Mouse (Mus musculus) liver, embryonic 15.5 days (tissue): ENCODE data around the gene Dkc1. TPM values are rescaled to one million over a fixed set of nuclear protein-coding genes. Genes with fewer than 3 reads are reported as not detected.

ENCODE experiments used
- ATAC-seq: fragments of 200-750 bp; cut with Nextera tagmentation; 2 replicates; pipeline ENCODE4 v1.8.0; 2017; ENCODE audit warnings: moderate number of reproducible peaks, mild to moderate bottlenecking, moderate library complexity; ENCODE audit not compliant: insufficient read depth
- H3K27ac ChIP-seq: fragments of 300-500 bp; sonication (generic); replicated peaks from 2 replicates; pipeline ENCODE4 v1.5.1; 2015; ENCODE audit warnings: mild to moderate bottlenecking, inconsistent platforms
- H3K27me3 ChIP-seq: fragments of 300-500 bp; sonication (generic); 2 replicates; pipeline ENCODE4 v1.6.1; 2015; ENCODE audit warnings: mild to moderate bottlenecking, inconsistent platforms
- H3K36me3 ChIP-seq: fragments of 300-500 bp; sonication (generic); replicated peaks from 2 replicates; pipeline ENCODE4 v1.6.1; 2015; ENCODE audit warnings: moderate library complexity, mild to moderate bottlenecking, inconsistent platforms
- H3K4me1 ChIP-seq: fragments of 300-500 bp; sonication (generic); replicated peaks from 2 replicates; pipeline ENCODE4 v1.6.1; 2015; ENCODE audit warnings: inconsistent platforms
- H3K4me2 ChIP-seq: fragments of 300-500 bp; sonication (generic); 2 replicates; pipeline ENCODE4 v1.6.1; 2015; ENCODE audit warnings: moderate library complexity, mild to moderate bottlenecking, inconsistent platforms
- H3K4me3 ChIP-seq: fragments of 300-500 bp; sonication (generic); replicated peaks from 2 replicates; pipeline ENCODE4 v1.5.1; 2015; ENCODE audit warnings: mild to moderate bottlenecking, inconsistent platforms
- H3K9ac ChIP-seq: fragments of 300-500 bp; sonication (generic); 2 replicates; pipeline ENCODE4 v1.6.1; 2015; ENCODE audit warnings: moderate library complexity, mild to moderate bottlenecking, inconsistent platforms
- H3K9me3 ChIP-seq: fragments of 300-500 bp; sonication (generic); replicated peaks from 2 replicates; pipeline ENCODE4 v1.6.1; 2016; ENCODE audit warnings: inconsistent platforms
- WGBS: fragments of 180-500 bp; shearing (Covaris S2); methylation state at CpG from one replicate; pipeline ENCODE4 v1.1.7; 2015; ENCODE audit warnings: mixed read lengths; ENCODE audit not compliant: insufficient replicate concordance; 5-methylcytosine and 5-hydroxymethylcytosine counted together
- polyA plus RNA-seq: library from polyadenylated mRNA; unstranded; fragments of >200 nt; fragmentation: Nextera tagmentation; extraction: Ambion mirVana; gene quantifications from 2 replicates; pipeline ENCODE4 v1.2.1, GENCODE M21; 2015

The Dkc1 gene
- polyA plus RNA-seq, 1 experiment from 2014 or later = 73.9 TPM

DNA sequence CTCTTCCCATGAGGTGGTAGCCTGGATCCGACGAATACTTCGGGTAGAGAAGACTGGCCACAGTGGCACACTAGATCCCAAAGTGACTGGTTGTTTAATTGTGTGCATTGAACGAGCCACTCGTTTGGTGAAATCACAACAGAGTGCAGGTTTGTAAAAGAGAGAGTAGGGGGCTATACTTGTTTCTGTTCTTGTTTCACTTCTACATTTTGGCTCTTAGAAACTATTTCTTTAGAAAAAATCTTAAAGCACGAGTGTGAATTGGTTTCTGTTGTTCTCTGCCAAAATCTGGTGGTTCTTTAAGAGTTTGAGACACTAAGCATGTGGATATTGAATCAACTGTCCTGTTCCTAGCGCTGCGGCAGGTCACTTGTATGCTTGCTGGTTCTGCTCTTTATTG is 3.1 kb downstream of the Dkc1 start:
- H3K9me3 ChIP-seq = no peaks in the 10 kb centered on the region
- no peaks in the 10 kb centered on the region; the same call in 1 of the 2 replicates for H3K4me1 ChIP-seq
- H3K4me2 ChIP-seq = peak overlapping the region; percentile 31; the same call in 1 of the 2 replicates
- H3K36me3 ChIP-seq = peaks cover 47% of the 10 kb centered on the region
- WGBS = 84% methylated on average over 8 of the region's 8 CpGs
- no peak overlapping the region for H3K27ac ChIP-seq
- no peaks in the 10 kb centered on the region for H3K27me3 ChIP-seq
- no peak for ATAC-seq
- H3K4me3 ChIP-seq = no peak overlapping the region
- no peak overlapping the region for H3K9ac ChIP-seq

DNA sequence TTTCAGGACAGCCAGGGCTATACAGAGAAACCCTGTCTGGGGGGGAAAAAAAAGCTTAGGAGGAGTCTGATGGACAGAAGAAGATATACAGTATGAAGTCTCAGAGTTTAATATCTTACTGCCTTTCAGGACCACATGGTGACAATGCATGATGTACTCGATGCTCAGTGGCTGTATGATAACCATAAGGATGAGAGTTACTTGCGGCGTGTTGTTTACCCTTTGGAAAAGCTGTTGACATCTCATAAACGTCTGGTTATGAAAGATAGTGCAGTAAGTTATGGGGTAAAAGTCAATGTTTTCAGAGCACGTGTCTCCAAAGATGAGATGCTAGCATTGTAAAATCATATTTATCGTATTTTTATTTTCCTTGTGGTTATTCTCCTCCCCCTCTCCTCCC is 6.6 kb downstream of the Dkc1 start:
- H3K9ac ChIP-seq = no peak overlapping the region
- H3K36me3 ChIP-seq = peaks cover 77% of the 10 kb centered on the region
- no peak overlapping the region for H3K27ac ChIP-seq
- no peak overlapping the region for H3K4me3 ChIP-seq
- peak; percentile 54; the same call in 1 of the 2 replicates for ATAC-seq
- H3K4me1 ChIP-seq = no peaks in the 10 kb centered on the region; the same call in 1 of the 2 replicates
- H3K9me3 ChIP-seq = no peaks in the 10 kb centered on the region
- no peaks in the 10 kb centered on the region for H3K27me3 ChIP-seq
- WGBS = 59% methylated on average over 6 of the region's 6 CpGs
- no peak overlapping the region for H3K4me2 ChIP-seq

DNA sequence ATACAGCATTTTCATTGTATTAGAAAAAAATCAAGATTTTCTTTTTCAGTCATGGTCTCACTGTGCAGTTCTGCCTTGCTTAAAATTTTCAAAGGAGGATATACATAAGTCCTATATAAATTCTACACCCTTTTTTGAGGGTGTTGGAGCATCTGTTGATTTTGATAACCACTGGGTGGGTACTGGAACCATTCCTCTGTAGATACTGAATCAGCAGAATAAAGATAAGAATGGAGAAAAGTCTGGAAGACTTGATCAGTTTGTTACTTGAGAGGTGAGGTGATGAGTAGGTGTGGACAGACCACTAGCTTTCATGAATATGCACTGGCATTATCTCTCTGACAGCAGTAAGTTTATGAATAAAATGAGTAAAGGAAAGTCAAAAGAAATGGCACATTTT is 19.9 kb downstream of the Dkc1 start:
- no peak overlapping the region for H3K4me3 ChIP-seq
- H3K4me2 ChIP-seq = peak overlapping the region; percentile 32

DNA sequence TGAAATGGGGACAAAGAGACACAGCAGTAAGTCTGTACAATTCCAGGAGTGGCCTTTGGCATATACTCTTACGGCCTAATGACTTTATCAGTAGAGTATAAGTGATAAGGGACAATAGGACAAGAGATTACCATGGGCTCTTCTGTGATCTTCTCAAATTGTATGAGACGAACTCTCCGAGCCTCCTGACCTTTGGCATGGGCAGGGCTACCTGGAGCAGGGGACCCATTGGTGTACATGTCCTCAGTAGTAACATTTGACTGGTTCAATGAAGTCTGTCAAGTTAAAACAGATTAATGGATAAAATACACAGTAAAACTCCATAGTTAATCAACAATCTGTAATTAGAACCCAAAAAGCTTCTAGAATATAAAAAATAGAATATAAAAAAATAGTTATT is 30.0 kb downstream of the Dkc1 start:
- Histone ChIP-seq H3K27ac (no peak overlapping the region), H3K9ac (no peak overlapping the region), H3K4me2 (no peak overlapping the region), H3K4me3 (no peak overlapping the region), H3K4me1 (peaks cover 20% of the 10 kb centered on the region), H3K9me3 (no peaks in the 10 kb centered on the region), H3K36me3 (peaks cover 43% of the 10 kb centered on the region), H3K27me3 (no peaks in the 10 kb centered on the region)
- ATAC-seq = no peak
- WGBS = 65% methylated on average over 3 of the region's 3 CpGs

More for the DNA sequence above, 19.9 kb downstream of the Dkc1 start:
- H3K27ac ChIP-seq = peak overlapping the region; percentile 88
- no peaks in the 10 kb centered on the region for H3K27me3 ChIP-seq
- peak; percentile 96 for ATAC-seq
- H3K9ac ChIP-seq = 0 out of 2 replicates have a peak overlapping the region, but pooled peaks have one; percentile 18
- H3K9me3 ChIP-seq = no peaks in the 10 kb centered on the region
- peaks cover 84% of the 10 kb centered on the region for H3K36me3 ChIP-seq
- peaks cover 32% of the 10 kb centered on the region for H3K4me1 ChIP-seq

DNA sequence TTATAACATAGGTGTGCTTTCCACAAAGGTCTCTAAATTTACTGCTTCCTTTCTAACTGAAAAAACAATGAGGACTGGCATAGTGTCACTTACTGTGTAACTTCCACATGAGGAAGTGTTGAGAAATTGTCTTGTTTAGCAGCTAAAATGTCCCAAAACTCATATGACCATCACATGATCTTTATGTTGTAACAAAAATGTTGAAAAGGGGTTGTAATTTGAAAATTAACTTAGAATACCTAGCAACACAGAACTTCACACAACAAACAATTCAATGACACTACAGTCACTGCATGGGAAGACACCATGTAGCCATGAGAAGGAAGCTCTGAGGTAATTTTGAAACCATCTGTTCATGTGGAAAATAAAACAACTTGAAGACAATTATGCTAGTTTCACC is 31.2 kb downstream of the Dkc1 start:
- Histone ChIP-seq H3K27me3 (no peaks in the 10 kb centered on the region), H3K36me3 (peaks cover 32% of the 10 kb centered on the region), H3K9me3 (no peaks in the 10 kb centered on the region), H3K4me1 (peaks cover 22% of the 10 kb centered on the region), H3K27ac (no peak overlapping the region), H3K4me2 (peak overlapping the region; percentile 63), H3K4me3 (no peak overlapping the region), H3K9ac (no peak overlapping the region)
- ATAC-seq = no peak

DNA sequence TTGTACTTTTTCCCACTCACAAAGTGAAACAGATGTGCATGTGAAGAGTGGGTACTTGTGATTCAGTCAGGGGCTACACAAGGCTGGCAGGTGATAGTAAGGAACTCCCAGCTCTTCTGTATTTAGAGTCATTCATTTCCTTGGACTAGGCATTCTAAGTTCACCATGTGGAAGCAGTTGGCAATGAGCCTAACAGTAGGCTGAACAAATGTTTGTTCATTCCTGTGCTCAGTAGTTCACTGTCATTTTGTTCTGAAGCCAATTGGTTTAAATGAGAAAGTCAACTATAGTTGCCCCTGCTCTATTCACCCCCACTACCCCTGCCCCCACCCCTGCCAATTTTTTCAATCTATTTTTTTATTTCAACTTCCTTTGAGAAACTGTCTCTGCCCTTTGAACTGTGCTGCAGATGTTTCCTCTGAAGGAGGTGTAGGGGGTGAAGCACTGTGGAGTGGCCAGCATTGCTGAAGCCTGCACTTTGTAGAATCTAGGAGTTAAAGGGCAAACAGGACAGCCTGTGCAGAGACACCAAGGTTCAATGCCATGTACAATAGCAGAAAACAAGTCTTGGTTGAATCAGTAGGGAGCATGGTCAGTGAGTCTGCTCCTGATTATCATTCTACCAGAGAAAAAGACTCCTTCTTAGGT is 32.8 kb downstream of the Dkc1 start:
- Histone ChIP-seq H3K9ac (peak overlapping the region; percentile 48; the same call in 1 of the 2 replicates), H3K27ac (peak overlapping the region; percentile 74), H3K36me3 (peaks cover 22% of the 10 kb centered on the region), H3K27me3 (no peaks in the 10 kb centered on the region), H3K4me2 (peak overlapping the region; percentile 63), H3K9me3 (no peaks in the 10 kb centered on the region), H3K4me1 (peaks cover 22% of the 10 kb centered on the region), H3K4me3 (peak overlapping the region; percentile 48)
- ATAC-seq = no peak

DNA sequence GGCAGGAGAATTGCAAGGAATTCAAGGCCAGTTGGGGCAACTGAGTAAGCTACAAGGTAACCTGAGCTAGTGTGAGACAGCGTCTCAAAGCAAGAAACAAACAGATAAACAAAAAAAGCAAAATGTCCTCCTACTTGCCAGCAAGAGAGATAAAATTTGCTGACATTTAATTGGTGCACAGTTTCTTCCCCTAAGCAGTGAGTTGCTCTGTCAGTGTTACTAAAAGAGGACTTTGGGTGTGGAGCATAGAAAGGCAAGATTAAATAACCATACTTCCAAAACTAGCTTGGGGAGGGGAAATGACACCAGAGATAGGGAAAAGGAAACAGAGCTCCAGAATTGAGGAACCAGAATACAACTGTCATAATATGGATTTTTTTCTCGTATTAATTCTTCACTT is 33.8 kb downstream of the Dkc1 start:
- peak; percentile 6; the same call in 1 of the 2 replicates for ATAC-seq
- Histone ChIP-seq H3K4me3 (peak overlapping the region; percentile 72), H3K4me2 (peak overlapping the region; percentile 57), H3K36me3 (peaks cover 16% of the 10 kb centered on the region), H3K9ac (peak overlapping the region; percentile 51; the same call in 1 of the 2 replicates), H3K4me1 (peaks cover 22% of the 10 kb centered on the region), H3K27ac (peak overlapping the region; percentile 93), H3K9me3 (no peaks in the 10 kb centered on the region), H3K27me3 (no peaks in the 10 kb centered on the region)
- 22% methylated on average over 2 of the region's 2 CpGs for WGBS

DNA sequence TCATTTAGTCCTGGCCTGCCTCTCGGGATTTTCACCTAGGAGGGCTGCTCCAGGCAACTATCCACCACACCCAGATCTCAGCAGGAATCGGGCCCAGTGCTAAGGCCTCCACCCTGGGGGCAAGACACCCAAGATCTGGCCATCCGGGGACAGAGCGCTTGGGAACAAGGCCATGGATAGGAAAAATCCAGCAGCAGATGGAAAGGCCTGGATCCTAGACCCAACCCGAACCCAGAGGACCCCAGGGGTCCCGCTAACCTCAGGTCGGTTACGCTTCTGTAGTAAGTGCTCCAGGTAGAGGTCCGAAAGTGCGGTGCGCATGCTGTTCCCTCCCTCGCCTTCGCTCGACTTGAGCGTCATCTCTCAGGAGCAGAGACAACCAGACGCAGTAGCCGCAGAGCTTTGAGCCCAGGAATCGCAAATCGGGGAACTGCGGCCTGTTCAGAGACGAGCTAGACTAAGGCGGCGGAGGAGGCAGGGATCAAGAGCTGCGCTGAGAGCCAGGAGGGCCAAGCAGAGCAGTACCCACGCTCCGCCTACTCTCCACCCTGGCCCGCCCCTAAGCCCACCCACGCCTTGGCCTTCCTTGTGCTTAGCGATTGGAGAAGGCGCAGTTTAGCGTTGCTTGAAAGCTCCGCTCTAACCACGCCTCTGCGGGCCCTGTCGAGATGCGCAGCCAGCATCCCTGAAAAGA is 35.0 kb downstream of the Dkc1 start, which contains the start of gene Mpp1:
Gene Mpp1, minus strand, starts transcription at position 550 of the 694 bp plus-strand sequence.
- H3K4me2 ChIP-seq = peak within 1 kb of the TSS; percentile 61
- peak; percentile 96 for ATAC-seq
- H3K36me3 ChIP-seq = peaks cover 5% of the 10 kb centered on the region
- WGBS = 9% methylated on average over 36 of the region's 36 CpGs
- H3K9me3 ChIP-seq = no peaks in the 10 kb centered on the region
- H3K4me1 ChIP-seq = peaks cover 22% of the 10 kb centered on the region
- H3K27me3 ChIP-seq = no peaks in the 10 kb centered on the region
- peak within 1 kb of the TSS; percentile 93 for H3K27ac ChIP-seq
- H3K4me3 ChIP-seq = peak within 1 kb of the TSS; percentile 72
- peak within 1 kb of the TSS; percentile 81 for H3K9ac ChIP-seq

DNA sequence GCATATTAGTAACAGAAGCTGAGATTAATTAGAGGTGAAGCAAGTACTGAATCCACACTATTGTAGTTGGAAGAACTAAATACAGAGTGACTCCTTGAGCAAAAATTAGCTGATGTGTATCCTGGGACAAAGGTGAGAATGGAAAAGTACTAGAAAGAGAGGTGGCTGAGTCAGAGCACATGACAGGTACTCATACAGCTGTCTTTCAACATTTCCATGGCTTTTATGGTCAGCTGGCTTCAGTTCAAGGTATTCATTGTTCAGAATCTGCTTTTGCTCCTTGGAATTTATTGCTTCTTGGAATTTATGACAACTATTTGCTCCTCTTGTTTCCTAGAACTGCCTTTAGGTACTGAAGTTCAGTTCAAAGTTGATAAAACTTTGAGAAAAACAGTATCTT is 41.3 kb downstream of the Dkc1 start:
- no peaks in the 10 kb centered on the region for H3K27me3 ChIP-seq
- peaks cover 14% of the 10 kb centered on the region; the same call in 1 of the 2 replicates for H3K4me1 ChIP-seq
- peak overlapping the region; percentile 65 for H3K27ac ChIP-seq
- H3K9me3 ChIP-seq = no peaks in the 10 kb centered on the region
- ATAC-seq = no peak
- no peak overlapping the region for H3K9ac ChIP-seq
- H3K4me2 ChIP-seq = no peak overlapping the region
- no peak overlapping the region for H3K4me3 ChIP-seq
- no peaks in the 10 kb centered on the region for H3K36me3 ChIP-seq

DNA sequence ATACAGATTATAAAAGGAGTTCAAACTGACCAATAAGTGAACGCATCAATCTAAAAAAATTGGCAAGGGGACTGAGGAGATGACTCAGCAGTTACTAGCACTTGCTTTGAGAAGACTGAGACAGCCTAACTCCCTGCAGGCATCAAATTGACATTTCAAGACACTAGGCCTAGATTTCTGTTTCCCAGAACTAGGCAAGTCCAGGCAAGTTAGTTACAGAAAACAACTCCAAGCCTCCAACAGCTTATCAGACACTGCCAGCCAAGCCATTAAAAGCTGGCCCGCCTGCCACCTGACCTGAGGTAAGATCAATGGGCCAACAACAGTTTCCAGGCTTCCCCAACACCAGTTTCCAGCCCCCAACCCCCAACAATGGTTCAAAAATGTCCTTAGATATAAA is 42.1 kb downstream of the Dkc1 start:
- WGBS = 30% methylated on average over 2 of the region's 2 CpGs
- Histone ChIP-seq H3K4me1 (peaks cover 14% of the 10 kb centered on the region; the same call in 1 of the 2 replicates), H3K9me3 (no peaks in the 10 kb centered on the region), H3K4me2 (peak overlapping the region; percentile 25), H3K36me3 (no peaks in the 10 kb centered on the region), H3K9ac (no peak overlapping the region), H3K27ac (peak overlapping the region; percentile 66), H3K4me3 (no peak overlapping the region), H3K27me3 (no peaks in the 10 kb centered on the region)
- peak; percentile 94 for ATAC-seq

DNA sequence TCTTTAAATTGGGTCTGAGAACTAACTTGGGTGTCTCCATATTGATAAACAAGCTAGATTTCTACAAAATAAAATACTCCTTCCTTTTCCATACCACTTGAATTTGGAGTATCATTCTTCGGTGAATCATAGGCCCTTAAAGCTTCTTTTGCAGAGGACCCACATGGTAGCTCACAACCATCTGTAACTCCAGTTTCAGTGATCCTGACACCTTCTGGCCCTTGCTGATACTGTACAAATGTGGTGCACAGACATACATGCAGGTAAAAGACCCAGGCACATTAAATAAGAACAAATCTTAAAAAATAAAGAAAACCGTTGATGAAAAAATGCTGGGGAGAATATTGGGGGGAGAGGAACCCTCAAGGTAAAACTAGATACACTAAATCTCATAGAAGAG is 42.5 kb downstream of the Dkc1 start:
- H3K4me3 ChIP-seq = no peak overlapping the region
- no peak overlapping the region; the same call in 1 of the 2 replicates for H3K4me2 ChIP-seq
- peak overlapping the region; percentile 66 for H3K27ac ChIP-seq
- H3K9me3 ChIP-seq = no peaks in the 10 kb centered on the region
- peaks cover 14% of the 10 kb centered on the region; the same call in 1 of the 2 replicates for H3K4me1 ChIP-seq
- WGBS = 70% methylated on average over 2 of the region's 2 CpGs
- ATAC-seq = peak; percentile 74; the same call in 1 of the 2 replicates
- no peaks in the 10 kb centered on the region for H3K27me3 ChIP-seq
- H3K36me3 ChIP-seq = no peaks in the 10 kb centered on the region
- no peak overlapping the region for H3K9ac ChIP-seq
